Mouse (Mus musculus): ENCODE measurements at regions not wholly inside any gene's neighbourhood (a gene's known extent, or its start where the extent isn't known, plus 50 kb on each side); places are given as distances from the start of the nearest gene placed in this dataset.

DNA sequence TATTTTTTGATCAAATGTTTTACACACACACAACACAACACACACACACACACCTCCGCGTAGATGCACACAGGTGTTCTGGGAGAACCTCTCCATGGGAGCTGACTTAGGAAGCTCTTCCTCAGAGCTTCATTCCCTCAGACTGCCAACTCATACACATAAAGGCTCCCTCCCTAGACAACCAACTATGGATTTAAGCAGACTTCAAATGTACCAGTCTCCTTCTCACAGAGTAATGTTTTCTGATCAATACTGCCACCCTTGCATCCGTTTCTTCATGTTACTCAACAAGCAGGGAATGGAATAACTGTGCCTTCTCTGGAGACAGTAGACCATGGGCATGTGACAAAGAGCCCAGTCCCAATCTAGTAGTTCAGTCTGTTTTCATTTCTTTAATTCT lies 219.0 kb downstream of the Mef2c start:
- TF ChIP-seq POLR2A (IDR thresholded peaks at IDR 0.05; ENCODE audit: insufficient read depth, low read length) (no peak), EP300 (IDR thresholded peaks at IDR 0.05; ENCODE audit: insufficient read depth, low read depth, low read length) (no peak)

Measured in ES-Bruce4 (cell line).